Mouse (Mus musculus): ENCODE results near the gene Gm42791. TPM values are rescaled to one million over a fixed set of nuclear protein-coding genes. Genes with fewer than 3 reads are reported as not detected.

Gm42791 gene
- total and polyA plus RNA-seq, 3 experiments = 0.42 to 1.3 TPM; not detected in 1

GRCm38 (mm10) chr5:148869583-148869982, 125.4 kb downstream of the Gm42791 start:
- Histone ChIP-seq H3K4me1 (ENCODE audit: control insufficient read depth in 1 of 2, insufficient read depth in 2 of 2) (peaks cover 10 to 48% of the 10 kb centered on the region in 2 experiments), H3K9me3 (replicated peaks; ENCODE audit: low read length) (no peaks in the 10 kb centered on the region), H3K4me2 (ENCODE audit: insufficient read depth, low read depth, poor library complexity, severe bottlenecking) (no peak overlapping the region), H3K79me2 (replicated peaks; ENCODE audit: control insufficient read depth, extremely low read depth, insufficient read depth, poor library complexity, severe bottlenecking) (no peaks in the 10 kb centered on the region), H3K4me3 (replicated peaks in 1 of 3; ENCODE audit: low read depth in 2 of 3, low read length in 2 of 3, poor library complexity in 1 of 3) (no peak overlapping the region), H3K27ac (ENCODE audit: insufficient read depth, low read depth) (no peak overlapping the region), H3K36me3 (replicated peaks in 1 of 2; ENCODE audit: control insufficient read depth in 1 of 2, insufficient read depth in 1 of 2, low read length in 1 of 2) (peaks cover 0 to 7% of the 10 kb centered on the region in 2 experiments), H3K9ac (ENCODE audit: insufficient read depth, low read depth) (no peak overlapping the region), H3K27me3 (replicated peaks) (no peaks in the 10 kb centered on the region)
- dilution Hi-C loops (cut with MboI; ENCODE audit: extremely low pct_ligation_motif_present, extremely low pct_unique_long_range_greater_than_20kb, low sequenced_read_pairs) (no loop called here), in situ Hi-C loops (cut with MboI; ENCODE audit: low pct_ligation_motif_present, low pct_unique_long_range_greater_than_20kb, low sequenced_read_pairs) (no loop called here)
- DNase-seq (ENCODE audit: extremely low read depth) = no peak
- TF ChIP-seq MAZ (IDR thresholded peaks at IDR 0.05; ENCODE audit: low read depth, low read length) (no peak), USF1 (IDR thresholded peaks at IDR 0.05; ENCODE audit: low read depth, low read length) (no peak), JUN (IDR thresholded peaks at IDR 0.05; ENCODE audit: insufficient read depth, low read depth, low read length) (no peak)

DNA sequence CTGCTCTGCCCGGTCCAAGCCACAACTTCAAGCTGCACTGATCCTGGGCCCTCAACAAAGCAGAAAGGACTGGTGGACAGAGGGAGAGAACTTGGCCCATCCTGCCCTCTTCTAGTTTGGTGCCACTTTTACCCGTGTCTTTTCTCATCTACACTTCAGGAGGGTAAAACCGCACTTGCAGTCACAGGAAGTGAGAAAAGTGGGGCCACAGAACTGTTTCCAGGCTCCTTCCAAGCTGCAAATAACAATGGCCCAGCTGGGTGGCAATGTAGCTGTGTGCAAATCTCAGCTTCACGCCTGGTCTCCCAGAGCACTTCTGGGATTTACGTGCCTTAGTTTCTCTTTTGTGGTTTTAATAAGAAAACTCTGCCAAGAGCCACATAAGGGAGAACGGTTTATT, 127.2 kb downstream of the Gm42791 start:
- Histone ChIP-seq H3K79me2 (replicated peaks; ENCODE audit: control insufficient read depth, extremely low read depth, insufficient read depth, poor library complexity, severe bottlenecking) (no peaks in the 10 kb centered on the region), H3K9me3 (replicated peaks; ENCODE audit: low read length) (no peaks in the 10 kb centered on the region), H3K4me3 (replicated peaks in 1 of 3; ENCODE audit: low read depth in 2 of 3, low read length in 2 of 3, poor library complexity in 1 of 3) (peak overlapping the region in 1 of 3 experiments; percentile 44), H3K36me3 (replicated peaks in 1 of 2; ENCODE audit: control insufficient read depth in 1 of 2, insufficient read depth in 1 of 2, low read length in 1 of 2) (no peaks in the 10 kb centered on the region), H3K27ac (ENCODE audit: insufficient read depth, low read depth) (peak overlapping the region; percentile 41), H3K27me3 (replicated peaks) (no peaks in the 10 kb centered on the region), H3K4me1 (ENCODE audit: control insufficient read depth in 1 of 2, insufficient read depth in 2 of 2) (peaks cover 10 to 49% of the 10 kb centered on the region in 2 experiments), H3K4me2 (ENCODE audit: insufficient read depth, low read depth, poor library complexity, severe bottlenecking) (0 out of 2 replicates have a peak overlapping the region, but pooled peaks have one; percentile 17), H3K9ac (ENCODE audit: insufficient read depth, low read depth) (no peak overlapping the region)
- TF ChIP-seq MEF2A (IDR thresholded peaks at IDR 0.05; ENCODE audit: borderline replicate concordance, low read depth, low read length) (peak; percentile 63; the same call in 1 of the 2 replicates), ELF1 (IDR thresholded peaks at IDR 0.05; ENCODE audit: low read depth, low read length) (0 out of 2 replicates have a peak, but pooled peaks have one; percentile 29), ZC3H11A (IDR thresholded peaks at IDR 0.05; ENCODE audit: low read depth, low read length) (no peak), RAD21 (IDR thresholded peaks at IDR 0.05; ENCODE audit: low read depth, low read length) (peak; percentile 4), POLR2AphosphoS2 (IDR thresholded peaks at IDR 0.05; ENCODE audit: low read depth, low read length) (no peak), TCF12 (IDR thresholded peaks at IDR 0.05; ENCODE audit: low read depth, low read length) (0 out of 2 replicates have a peak, but pooled peaks have one; percentile 26), SIN3A (IDR thresholded peaks at IDR 0.05; ENCODE audit: low read length) (no peak), KAT2A (IDR thresholded peaks at IDR 0.05; ENCODE audit: insufficient replicate concordance, low read length) (no peak), MAX (IDR thresholded peaks at IDR 0.05; ENCODE audit: low read length) (peak; percentile 28; the same call in 1 of the 2 replicates), USF2 (conservative IDR thresholded peaks at IDR 0.05; ENCODE audit: low read depth, low read length) (no peak), ETS1 (conservative IDR thresholded peaks at IDR 0.05; ENCODE audit: low read depth, low read length) (peak; percentile 53; the same call in 1 of the 2 replicates), IRF4 (IDR thresholded peaks at IDR 0.05; ENCODE audit: low read depth, low read length) (peak; percentile 71), EP300 (IDR thresholded peaks at IDR 0.05; ENCODE audit: low read length) (peak; percentile 59), TBP (conservative IDR thresholded peaks at IDR 0.05; ENCODE audit: low read depth, low read length) (no peak), JUND (conservative IDR thresholded peaks at IDR 0.05; ENCODE audit: low read depth, low read length) (no peak), E2F4 (IDR thresholded peaks at IDR 0.05; ENCODE audit: insufficient replicate concordance, low read depth, low read length) (no peak)
- peak; percentile 65 for DNase-seq (ENCODE audit: extremely low read depth)
- dilution Hi-C loops (cut with MboI; ENCODE audit: extremely low pct_ligation_motif_present, extremely low pct_unique_long_range_greater_than_20kb, low sequenced_read_pairs) = no loop called here
- in situ Hi-C loops (cut with MboI; ENCODE audit: low pct_ligation_motif_present, low pct_unique_long_range_greater_than_20kb, low sequenced_read_pairs) = no loop called here
